Comparison of ENCODE assay signal across 23 mouse cellular contexts in the genomic region with DNA sequence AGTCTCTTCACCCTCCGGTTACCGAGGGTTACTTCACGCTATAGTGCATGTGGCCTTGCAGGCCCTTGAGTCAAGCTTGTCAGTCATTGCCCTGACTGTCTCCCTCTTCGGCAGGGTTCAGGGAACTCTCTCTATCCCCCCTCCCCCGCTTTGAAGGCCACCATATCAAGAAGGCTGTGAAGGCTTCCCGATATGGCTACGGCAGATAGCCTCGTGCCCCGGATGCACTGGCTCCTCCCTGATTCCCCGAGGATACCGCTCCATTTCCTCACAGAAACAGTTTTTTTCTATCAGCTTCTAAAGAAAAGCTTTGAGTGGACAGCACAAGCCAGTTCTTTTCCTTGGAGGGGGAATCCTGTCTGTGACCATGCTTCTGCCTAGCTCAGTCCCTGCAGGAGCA. TPM values are rescaled to one million over a fixed set of nuclear protein-coding genes. Genes with fewer than 3 reads are reported as not detected.
DNase-seq lines count a peak whose midpoint lies in the region; ATAC-seq lines count a peak whose summit lies in the region.
"Had no signal": no experiment of that assay in that cellular context is flagged by ENCODE, and none has a peak within 500 bp of the region (broad histone marks: within the 10 kb centered on the region; RNA-seq: fewer than 3 reads in every experiment).

No protein-coding gene starts in this region.

- H3K4me3 ChIP-seq in heart, embryonic 10.5 days: no peak overlapping the region
- H3K4me3 ChIP-seq in kidney, embryonic 15.5 days (replicated peaks): no peak overlapping the region
- H3K4me3 ChIP-seq: hindbrain, embryonic 13.5 days; limb, embryonic 13.5 days; midbrain, embryonic 12.5 days; neural tube, embryonic 13.5 days had no signal

- 0 out of 2 replicates have a peak, but pooled peaks cover 5% of the 10 kb centered on the region for H3K27me3 ChIP-seq in heart, embryonic 10.5 days (ENCODE audit: insufficient read depth, poor library complexity, severe bottlenecking)
- no peaks in the 10 kb centered on the region for H3K27me3 ChIP-seq in kidney, embryonic 15.5 days
- H3K27me3 ChIP-seq: hindbrain, embryonic 13.5 days; limb, embryonic 13.5 days had no signal

- H3K4me2 ChIP-seq in kidney, embryonic 15.5 days: no peak overlapping the region
- H3K4me2 ChIP-seq: hindbrain, embryonic 13.5 days; limb, embryonic 13.5 days; midbrain, embryonic 12.5 days; neural tube, embryonic 13.5 days had no signal

- DNase-seq in heart, embryonic 10.5 days (ENCODE audit: low spot score): no peak
- DNase-seq in heart, adult 8-10 months (ENCODE audit: low spot score): no peak
- peak; percentile 75 for DNase-seq in ovary, adult 18-20 months (ENCODE audit: low spot score)
- DNase-seq in ovary, postnatal 14 days (ENCODE audit: low spot score): no peak
- DNase-seq in kidney, postnatal 4 days: peak; percentile 37 to 61
- no peak for DNase-seq in urinary bladder, adult 2 months (ENCODE audit: low spot score)
- DNase-seq: cerebellum, adult 2 months; right cerebral cortex, adult 18-20 months had no signal

- H3K36me3 ChIP-seq in heart, embryonic 10.5 days: no peaks in the 10 kb centered on the region
- no peaks in the 10 kb centered on the region for H3K36me3 ChIP-seq in kidney, embryonic 15.5 days
- H3K36me3 ChIP-seq: hindbrain, embryonic 13.5 days; limb, embryonic 13.5 days; midbrain, embryonic 12.5 days; neural tube, embryonic 13.5 days had no signal

- no peak overlapping the region for H3K9ac ChIP-seq in kidney, embryonic 15.5 days
- H3K9ac ChIP-seq: hindbrain, embryonic 13.5 days; limb, embryonic 13.5 days; liver, embryonic 14.5 days; midbrain, embryonic 12.5 days; neural tube, embryonic 13.5 days had no signal

- H3K9me3 ChIP-seq in heart, embryonic 10.5 days: no peaks in the 10 kb centered on the region
- H3K9me3 ChIP-seq in kidney, embryonic 15.5 days (replicated peaks): no peaks in the 10 kb centered on the region
- H3K9me3 ChIP-seq: hindbrain, embryonic 13.5 days; limb, embryonic 13.5 days; midbrain, embryonic 12.5 days; neural tube, embryonic 13.5 days had no signal

- peaks cover 53% of the 10 kb centered on the region for H3K4me1 ChIP-seq in heart, embryonic 10.5 days
- peaks cover 38% of the 10 kb centered on the region for H3K4me1 ChIP-seq in kidney, embryonic 15.5 days

- 0 out of 2 replicates have a peak, but pooled peaks have one; percentile 23 for ATAC-seq in kidney, embryonic 15.5 days (replicated peaks; ENCODE audit: low FRiP score)

- H3K27ac ChIP-seq in heart, embryonic 10.5 days: peak overlapping the region; percentile 13; the same call in 1 of the 2 replicates
- 0 out of 2 replicates have a peak overlapping the region, but pooled peaks have one; percentile 37 for H3K27ac ChIP-seq in kidney, embryonic 15.5 days
- H3K27ac ChIP-seq: hindbrain, embryonic 13.5 days; limb, embryonic 13.5 days; liver, embryonic 14.5 days; midbrain, embryonic 12.5 days; neural tube, embryonic 13.5 days had no signal

- 16% methylated on average over 11 of the region's 11 CpGs for WGBS in heart, embryonic 10.5 days
- WGBS in kidney, embryonic 15.5 days: 46% methylated on average over 11 of the region's 11 CpGs

RNA-seq across cellular contexts. Expression of gene Lrrk1, which starts 17.4 kb away (rescaled TPM):
- 9.9 and 12.3 TPM in 2 replicates for polyA plus RNA-seq in heart, embryonic 10.5 days (2016; fragmentation: Nextera tagmentation; extraction: Ambion mirVana)
- 10 to 100 TPM in 1 of 4 experiments, 1 to 10 TPM in 3; 8.8 to 10.2 (median 9.7) TPM for total RNA-seq in heart, adult 8-10 months (2022)
- 15.2 and 17.2 TPM in 2 replicates for polyA plus RNA-seq in kidney, embryonic 15.5 days (2015; fragmentation: Nextera tagmentation; extraction: Ambion mirVana)
- polyA plus RNA-seq in urinary bladder, adult 2 months (2012; rRNA removed): 39.4 and 43.6 TPM in 2 replicates

RNA-seq across cellular contexts. Expression of gene Aldh1a3, which starts 21.8 kb away (rescaled TPM):
- polyA plus RNA-seq in heart, embryonic 10.5 days (2016; fragmentation: Nextera tagmentation; extraction: Ambion mirVana): 0.95 and 1.6 TPM in 2 replicates
- 1 to 10 TPM in 3 of 4 experiments, under 1 TPM in 1; 0.90 to 1.4 (median 1.2) TPM for total RNA-seq in heart, adult 8-10 months (2022)
- polyA plus RNA-seq in kidney, embryonic 15.5 days (2015; fragmentation: Nextera tagmentation; extraction: Ambion mirVana): 38.0 and 41.0 TPM in 2 replicates
- 16.1 and 17.5 TPM in 2 replicates for polyA plus RNA-seq in urinary bladder, adult 2 months (2012; rRNA removed)

RNA-seq across cellular contexts. Expression of gene Gm10974, which starts 39.8 kb away (rescaled TPM):
- not detected in 2 replicates for polyA plus RNA-seq in heart, embryonic 10.5 days (2016; fragmentation: Nextera tagmentation; extraction: Ambion mirVana)
- not detected for total RNA-seq in heart, adult 8-10 months (2022)
- polyA plus RNA-seq in kidney, embryonic 15.5 days (2015; fragmentation: Nextera tagmentation; extraction: Ambion mirVana): not detected in 2 replicates
- polyA plus RNA-seq in urinary bladder, adult 2 months (2012; rRNA removed): not detected in 2 replicates
- total RNA-seq: gastrocnemius, postnatal 14 days; layer of hippocampus, adult 8-10 months had no signal
- polyA plus RNA-seq: C2C12; cerebellum, adult 2 months; cortical plate, adult 2 months; embryonic facial prominence, embryonic 14.5 days; heart, embryonic 14.5 days; hindbrain, embryonic 13.5 days; intestine, embryonic 14.5 days; limb, embryonic 13.5 days; liver, embryonic 14.5 days; lung, embryonic 16.5 days; midbrain, embryonic 12.5 days; neural tube, embryonic 13.5 days; thymus, postnatal 0 days had no signal

Comparison
In these comparisons a context has a peak if more than half of its experiments do, and no peak if none do; other contexts are left out.
1. DNase-seq: peak in ovary, adult 18-20 months (single experiment) and kidney, postnatal 4 days (2 of 2); none in heart, embryonic 10.5 days (single experiment), heart, adult 8-10 months (single experiment), ovary, postnatal 14 days (single experiment) and urinary bladder, adult 2 months (single experiment).